Mouse (Mus musculus) cortical plate, adult 2 months (tissue): ENCODE data around the gene Lsamp.

Experiments used
- CTCF ChIP-seq: fragments of 200-500 bp; IDR thresholded peaks from 2 replicates; pipeline ENCODE4 v1.5.1; 2011; ENCODE audit warnings: mild to moderate bottlenecking, control low read depth, low read length; ENCODE audit not compliant: insufficient read depth; ENCODE audit errors: extremely low read depth
- POLR2A ChIP-seq: fragments of 200-500 bp; IDR thresholded peaks from 2 replicates; pipeline ENCODE4 v1.6.1; 2011; ENCODE audit warnings: mild to moderate bottlenecking, low read length, control low read depth; ENCODE audit not compliant: insufficient read depth; ENCODE audit errors: extremely low read depth

DNA sequence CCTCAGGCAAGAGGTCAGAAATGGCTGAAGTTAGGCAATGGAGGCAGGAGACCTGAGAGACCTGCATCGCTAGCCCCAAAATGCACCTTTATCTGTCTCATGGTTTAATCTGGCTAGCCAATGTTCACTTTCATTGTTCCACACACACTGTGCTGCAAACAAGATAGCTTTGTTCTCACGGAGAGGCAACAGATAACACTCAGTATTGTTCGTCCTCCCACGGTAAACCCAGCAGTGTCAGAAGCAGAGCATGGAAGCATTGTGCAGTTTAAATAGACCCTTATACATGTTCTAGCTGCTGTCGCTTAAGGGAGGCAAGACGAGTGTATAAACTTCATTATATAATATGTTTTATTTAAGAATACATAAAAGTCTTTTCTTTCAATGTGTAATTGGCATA, 486.8 kb downstream of the Lsamp start:
- TF ChIP-seq CTCF (no peak), POLR2A (no peak)
